Mouse (Mus musculus): ENCODE measurements around the gene Cul4a.

GRCm38 (mm10) chr8:13105908-13106551 lies 609 bp downstream of the Cul4a start:
- TF ChIP-seq POLR2A (IDR thresholded peaks at IDR 0.05; ENCODE audit: extremely low read depth, insufficient read depth, low read length) (no peak), CTCF (IDR thresholded peaks at IDR 0.05; ENCODE audit: low read depth, low read length) (no peak)
